ENCODE assay signal across 9 mouse cellular contexts in the genomic region with DNA sequence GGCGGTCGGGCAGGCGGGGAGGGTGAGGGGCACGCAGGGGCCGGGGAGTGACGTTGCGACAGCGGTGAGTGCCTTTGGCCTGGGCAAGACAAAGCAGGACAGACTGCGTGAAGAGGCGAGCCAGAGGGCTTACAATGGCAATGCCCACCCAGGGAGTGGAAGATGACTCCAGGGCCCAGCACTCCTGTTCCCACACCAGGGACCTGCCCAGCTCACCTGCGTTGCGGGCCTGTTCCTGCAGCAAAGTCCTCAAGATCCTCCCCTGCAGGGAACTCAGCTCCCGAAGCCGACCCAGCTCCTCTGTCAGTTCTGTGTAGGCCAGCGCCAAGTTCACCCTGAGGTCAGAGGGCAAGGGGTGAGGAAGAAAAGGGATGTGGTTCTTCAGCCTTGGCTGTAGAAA. TPM values are rescaled to one million over a fixed set of nuclear protein-coding genes. Genes with fewer than 3 reads are reported as not detected.
DNase-seq lines count a peak whose midpoint lies in the region; ATAC-seq lines count a peak whose summit lies in the region.
"Had no signal": no experiment of that assay in that cellular context is flagged by ENCODE, and none has a peak within 500 bp of the region (broad histone marks: within the 10 kb centered on the region; RNA-seq: fewer than 3 reads in every experiment).

No protein-coding gene starts in this region.

- H3K4me2 ChIP-seq in heart, embryonic 14.5 days (ENCODE audit: low read length): peak overlapping the region; percentile 81
- peak overlapping the region; percentile 74 for H3K4me2 ChIP-seq in embryonic facial prominence, embryonic 12.5 days (replicated peaks)
- H3K4me2 ChIP-seq in hindbrain, embryonic 16.5 days (ENCODE audit: low read length): peak overlapping the region; percentile 61
- peak overlapping the region; percentile 69 for H3K4me2 ChIP-seq in midbrain, embryonic 14.5 days (ENCODE audit: low read length)

- no peak overlapping the region for H3K27ac ChIP-seq in heart, embryonic 14.5 days (replicated peaks in 1 of 2; ENCODE audit: control insufficient read depth in 1 of 2, insufficient read depth in 1 of 2, low read depth in 2 of 2, low read length in 2 of 2)
- H3K27ac ChIP-seq in embryonic facial prominence, embryonic 12.5 days: no peak overlapping the region
- H3K27ac ChIP-seq in hindbrain, embryonic 16.5 days (ENCODE audit: low read depth, low read length): peak overlapping the region; percentile 69
- H3K27ac ChIP-seq in midbrain, embryonic 14.5 days (replicated peaks; ENCODE audit: low read depth, low read length): peak overlapping the region; percentile 70
- H3K27ac ChIP-seq: liver, embryonic 14.5 days had no signal

- ATAC-seq in heart, embryonic 14.5 days (ENCODE audit: insufficient number of reproducible peaks, insufficient read depth, low FRiP score, low read depth): no peak
- no peak for ATAC-seq in embryonic facial prominence, embryonic 12.5 days (ENCODE audit: insufficient number of reproducible peaks, insufficient read depth, low FRiP score, low TSS enrichment)
- no peak; the same call in 1 of the 2 replicates for ATAC-seq in hindbrain, embryonic 16.5 days
- peak; percentile 12; the same call in 1 of the 2 replicates for ATAC-seq in midbrain, embryonic 14.5 days (ENCODE audit: low FRiP score, low TSS enrichment)

- peak overlapping the region; percentile 65 for H3K9ac ChIP-seq in heart, embryonic 14.5 days (ENCODE audit: low read length)
- H3K9ac ChIP-seq in embryonic facial prominence, embryonic 12.5 days: peak overlapping the region; percentile 51
- H3K9ac ChIP-seq in hindbrain, embryonic 16.5 days (ENCODE audit: low read depth, low read length): peak overlapping the region; percentile 64
- H3K9ac ChIP-seq in midbrain, embryonic 14.5 days (replicated peaks; ENCODE audit: low read length): peak overlapping the region; percentile 64
- H3K9ac ChIP-seq: liver, embryonic 14.5 days had no signal

- no peak for DNase-seq in heart, postnatal 4 days
- DNase-seq in midbrain, embryonic 14.5 days: no peak
- no peak for DNase-seq in right cerebral cortex, adult 18-20 months
- no peak for DNase-seq in B cell, adult 2 months
- no peak for DNase-seq in right cerebral cortex, postnatal 36 days (ENCODE audit: low spot score in 2 of 2)

- H3K9me3 ChIP-seq in heart, embryonic 14.5 days (ENCODE audit: control insufficient read depth, low read length): no peaks in the 10 kb centered on the region
- H3K9me3 ChIP-seq in embryonic facial prominence, embryonic 12.5 days: no peaks in the 10 kb centered on the region
- H3K9me3 ChIP-seq in hindbrain, embryonic 16.5 days (ENCODE audit: control insufficient read depth, low read length): no peaks in the 10 kb centered on the region
- H3K9me3 ChIP-seq in midbrain, embryonic 14.5 days (ENCODE audit: control insufficient read depth, low read length): no peaks in the 10 kb centered on the region

- peaks cover 7 to 12% of the 10 kb centered on the region in 2 experiments; a peak in 3 of 4 replicates for H3K4me1 ChIP-seq in heart, embryonic 14.5 days (ENCODE audit: control insufficient read depth in 2 of 2, insufficient read depth in 2 of 2, low read length in 2 of 2)
- H3K4me1 ChIP-seq in embryonic facial prominence, embryonic 12.5 days: peaks cover 14% of the 10 kb centered on the region
- peaks cover 16% of the 10 kb centered on the region for H3K4me1 ChIP-seq in hindbrain, embryonic 16.5 days (ENCODE audit: control insufficient read depth, insufficient read depth, low read depth, low read length)
- peaks cover 26% of the 10 kb centered on the region for H3K4me1 ChIP-seq in midbrain, embryonic 14.5 days (ENCODE audit: control insufficient read depth, insufficient read depth, low read length)

- H3K4me3 ChIP-seq in heart, embryonic 14.5 days (ENCODE audit: control insufficient read depth in 1 of 2, insufficient read depth in 1 of 2, low read depth in 1 of 2, low read length in 2 of 2): peak overlapping the region; percentile 34 to 45
- H3K4me3 ChIP-seq in embryonic facial prominence, embryonic 12.5 days: peak overlapping the region; percentile 37
- H3K4me3 ChIP-seq in hindbrain, embryonic 16.5 days (ENCODE audit: low read length): peak overlapping the region; percentile 38
- peak overlapping the region; percentile 35 for H3K4me3 ChIP-seq in midbrain, embryonic 14.5 days (replicated peaks; ENCODE audit: low read depth, low read length)

- peaks cover 37% of the 10 kb centered on the region for H3K27me3 ChIP-seq in heart, embryonic 14.5 days (ENCODE audit: control insufficient read depth, insufficient read depth, low read length)
- H3K27me3 ChIP-seq in embryonic facial prominence, embryonic 12.5 days: peaks cover 60% of the 10 kb centered on the region
- H3K27me3 ChIP-seq in hindbrain, embryonic 16.5 days (replicated peaks; ENCODE audit: control insufficient read depth, insufficient read depth, low read length): 0 out of 2 replicates have a peak, but pooled peaks cover 2% of the 10 kb centered on the region
- peaks cover 4% of the 10 kb centered on the region; the same call in 1 of the 2 replicates for H3K27me3 ChIP-seq in midbrain, embryonic 14.5 days (ENCODE audit: control insufficient read depth, insufficient read depth, low read length)

- 24% methylated on average over 15 of the region's 15 CpGs for WGBS in heart, embryonic 14.5 days
- WGBS in embryonic facial prominence, embryonic 12.5 days: 14% methylated on average over 15 of the region's 15 CpGs
- WGBS in hindbrain, embryonic 16.5 days: 14% methylated on average over 15 of the region's 15 CpGs
- 9% methylated on average over 15 of the region's 15 CpGs for WGBS in midbrain, embryonic 14.5 days

- H3K36me3 ChIP-seq in heart, embryonic 14.5 days (ENCODE audit: control insufficient read depth, insufficient read depth, low read length): peaks cover 32% of the 10 kb centered on the region
- peaks cover 33% of the 10 kb centered on the region for H3K36me3 ChIP-seq in embryonic facial prominence, embryonic 12.5 days
- 0 out of 2 replicates have a peak, but pooled peaks cover 3% of the 10 kb centered on the region for H3K36me3 ChIP-seq in hindbrain, embryonic 16.5 days (ENCODE audit: control insufficient read depth, insufficient read depth, low read length)
- H3K36me3 ChIP-seq in midbrain, embryonic 14.5 days (ENCODE audit: control insufficient read depth, insufficient read depth, low read length): peaks cover 22% of the 10 kb centered on the region

RNA-seq across cellular contexts. Expression of gene Tbkbp1, which starts 12.0 kb away (rescaled TPM):
- polyA plus RNA-seq in heart, embryonic 14.5 days (2014; fragmentation: Nextera tagmentation; extraction: Ambion mirVana): 7.1 and 7.3 TPM in 2 replicates
- 10 to 100 TPM; 17.0 to 17.7 TPM for total RNA-seq in heart, postnatal 4 days (2021)
- 9.6 and 10.4 TPM in 2 replicates for polyA plus RNA-seq in embryonic facial prominence, embryonic 12.5 days (2016; fragmentation: Nextera tagmentation; extraction: Ambion mirVana)
- polyA plus RNA-seq in hindbrain, embryonic 16.5 days (2015; fragmentation: Nextera tagmentation; extraction: Ambion mirVana): 7.2 and 7.8 TPM in 2 replicates
- 9.1 and 9.2 TPM in 2 replicates for polyA plus RNA-seq in midbrain, embryonic 14.5 days (2014; fragmentation: Nextera tagmentation; extraction: Ambion mirVana)

RNA-seq across cellular contexts. Expression of gene Tbx21, which starts 24.1 kb away (rescaled TPM):
- polyA plus RNA-seq in heart, embryonic 14.5 days (2014; fragmentation: Nextera tagmentation; extraction: Ambion mirVana): 0.08 TPM in 1 of 2 replicates, not detected in the other
- not detected for total RNA-seq in heart, postnatal 4 days (2021)
- 0.14 and 0.20 TPM in 2 replicates for polyA plus RNA-seq in embryonic facial prominence, embryonic 12.5 days (2016; fragmentation: Nextera tagmentation; extraction: Ambion mirVana)
- polyA plus RNA-seq in hindbrain, embryonic 16.5 days (2015; fragmentation: Nextera tagmentation; extraction: Ambion mirVana): 0.15 and 0.22 TPM in 2 replicates
- 0.13 TPM in 1 of 2 replicates, not detected in the other for polyA plus RNA-seq in midbrain, embryonic 14.5 days (2014; fragmentation: Nextera tagmentation; extraction: Ambion mirVana)

RNA-seq across cellular contexts. Expression of gene Kpnb1, which starts 48.4 kb away (rescaled TPM):
- polyA plus RNA-seq in heart, embryonic 14.5 days (2014; fragmentation: Nextera tagmentation; extraction: Ambion mirVana): 38.8 and 40.2 TPM in 2 replicates
- 100 to 1,000 TPM; 160 to 162 TPM for total RNA-seq in heart, postnatal 4 days (2021)
- 65.5 and 65.8 TPM in 2 replicates for polyA plus RNA-seq in embryonic facial prominence, embryonic 12.5 days (2016; fragmentation: Nextera tagmentation; extraction: Ambion mirVana)
- 29.7 and 31.4 TPM in 2 replicates for polyA plus RNA-seq in hindbrain, embryonic 16.5 days (2015; fragmentation: Nextera tagmentation; extraction: Ambion mirVana)
- polyA plus RNA-seq in midbrain, embryonic 14.5 days (2014; fragmentation: Nextera tagmentation; extraction: Ambion mirVana): 33.8 and 48.6 TPM in 2 replicates

Comparison
In these comparisons a context has a peak if more than half of its experiments do, and no peak if none do; other contexts are left out.
1. H3K27ac ChIP-seq: peak in hindbrain, embryonic 16.5 days (single experiment) and midbrain, embryonic 14.5 days (single experiment); none in heart, embryonic 14.5 days (0 of 2) and embryonic facial prominence, embryonic 12.5 days (single experiment).
2. Peak in every context shown above with its lines, with median percentiles within 50 percentile points of each other: H3K4me2 ChIP-seq, H3K4me3 ChIP-seq and H3K9ac ChIP-seq.